Mouse (Mus musculus) bone marrow, adult 2 months (tissue): Measurements from ENCODE around the gene Stard3. TPM values are rescaled to one million over a fixed set of nuclear protein-coding genes. Genes with fewer than 3 reads are reported as not detected.

ENCODE experiments used
- H3K27ac ChIP-seq: fragments of 200-500 bp; 2 replicates; pipeline ENCODE4 v1.5.1; 2012; ENCODE audit warnings: low read depth, mild to moderate bottlenecking, control low read depth, inconsistent platforms, low read length; ENCODE audit not compliant: control insufficient read depth, poor library complexity, insufficient read depth
- H3K4me1 ChIP-seq: fragments of 200-500 bp; 2 replicates; pipeline ENCODE4 v1.6.1; 2011; ENCODE audit warnings: low read length; ENCODE audit not compliant: control insufficient read depth, insufficient read depth
- H3K4me3 ChIP-seq: fragments of 200-500 bp; replicated peaks from 2 replicates; pipeline ENCODE3; 2011; ENCODE audit warnings: mild to moderate bottlenecking, low read depth, low read length, control low read depth; ENCODE audit not compliant: control insufficient read depth
- CTCF ChIP-seq: fragments of 200-500 bp; IDR thresholded peaks from 2 replicates; pipeline ENCODE4 v1.5.1; 2011; ENCODE audit warnings: low read length, control low read depth; ENCODE audit not compliant: control insufficient read depth, insufficient read depth
- POLR2A ChIP-seq: fragments of 200-500 bp; IDR thresholded peaks from 2 replicates; pipeline ENCODE4 v1.6.1; 2011; ENCODE audit warnings: low read depth, mild to moderate bottlenecking, control low read depth, low read length, borderline replicate concordance; ENCODE audit not compliant: control insufficient read depth
- WGBS: fragments of 180-500 bp; shearing (Covaris S2); methylation state at CpG from one replicate; pipeline ENCODE4 v1.1.7; 2018; 5-methylcytosine and 5-hydroxymethylcytosine counted together
- polyA plus RNA-seq: library from polyadenylated mRNA; stranded (reverse); fragments of >200 nt; gene quantifications from 2 replicates; pipeline ENCODE4 v1.2.4, GENCODE M21; 2011; ENCODE audit warnings: low replicate concordance; ENCODE audit not compliant: missing spikeins, insufficient read depth, insufficient read length

The Stard3 gene
- polyA plus RNA-seq, 1 experiment, result 32.3 TPM

DNA sequence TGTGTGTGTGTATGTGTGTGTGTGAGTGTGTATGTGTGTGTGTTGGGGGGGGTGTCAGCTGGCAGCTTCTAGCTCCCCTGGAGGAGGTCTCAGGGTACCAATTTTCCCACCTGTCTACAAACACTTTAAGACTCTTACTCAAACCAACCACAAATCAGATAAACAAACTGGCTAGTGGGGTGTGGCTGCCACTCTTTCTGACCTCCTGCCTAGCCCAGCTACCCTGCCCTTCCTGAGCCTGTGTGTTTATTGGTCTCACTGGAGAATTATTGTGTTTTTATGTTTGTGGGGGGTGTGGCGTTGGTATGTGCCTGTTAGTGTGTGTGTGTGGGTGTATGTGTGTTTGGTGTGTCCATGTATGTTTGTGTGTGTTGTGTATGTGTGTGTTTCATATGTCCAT, 58.9 kb downstream of the Stard3 start:
- no peak overlapping the region for H3K4me3 ChIP-seq
- no peak overlapping the region for H3K27ac ChIP-seq
- no peaks in the 10 kb centered on the region for H3K4me1 ChIP-seq
- WGBS, result 47% methylated on average over 1 of the region's 1 CpGs
- TF ChIP-seq CTCF, result no peak
- TF ChIP-seq POLR2A, result no peak

DNA sequence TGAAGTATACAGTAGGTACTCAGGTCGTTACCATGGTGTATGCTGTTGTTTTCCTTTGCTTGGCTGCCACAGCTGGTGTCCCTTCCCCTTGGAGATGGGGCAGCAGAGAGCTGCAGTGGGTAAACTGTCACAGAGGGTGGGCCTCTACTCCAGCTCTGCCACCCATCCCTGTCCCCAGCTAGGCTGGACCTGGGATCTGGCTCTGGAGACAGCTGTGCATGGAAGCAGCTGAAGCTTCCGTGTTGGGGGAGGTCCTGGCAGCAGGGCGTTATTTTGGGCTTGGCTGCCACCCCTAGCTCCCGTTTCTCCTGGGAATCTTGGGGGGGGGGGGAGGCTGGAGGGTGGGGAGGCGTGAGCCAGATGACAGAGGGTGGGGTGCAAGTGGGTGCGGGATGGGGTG, 60.1 kb downstream of the Stard3 start:
- WGBS, result 68% methylated on average over 6 of the region's 6 CpGs
- H3K4me1 ChIP-seq, result no peaks in the 10 kb centered on the region

DNA sequence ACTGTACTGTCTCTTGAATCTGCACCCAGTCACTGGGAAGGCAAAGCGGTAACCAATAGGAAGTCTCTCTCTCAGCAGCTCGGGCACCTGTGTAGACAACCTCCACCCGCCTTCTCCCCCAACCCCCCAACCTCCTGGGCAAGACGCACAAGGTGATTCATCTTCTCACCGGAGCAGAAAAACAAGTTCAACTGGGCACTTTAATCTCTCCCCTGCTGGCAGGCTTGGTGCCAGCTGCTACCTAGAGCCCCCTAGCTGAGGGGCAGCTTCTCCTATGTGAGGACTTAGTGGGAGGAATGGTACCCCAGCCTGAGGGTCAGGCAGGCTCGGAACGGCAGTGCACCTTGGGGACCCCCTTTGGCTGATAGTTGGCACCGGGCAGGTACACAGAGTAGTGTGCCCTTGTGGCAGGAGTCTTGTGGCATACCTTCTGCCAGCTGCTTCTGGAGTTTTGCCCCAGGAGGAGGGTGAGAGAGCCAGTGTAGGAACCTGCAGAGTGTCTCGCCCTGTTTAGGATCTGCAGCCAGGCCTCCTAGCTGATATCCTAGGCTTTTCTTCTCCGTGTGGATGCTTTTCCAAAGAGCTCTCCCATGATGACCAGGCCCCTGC, 60.9 kb downstream of the Stard3 start:
- no peaks in the 10 kb centered on the region for H3K4me1 ChIP-seq
- 76% methylated on average over 10 of the region's 10 CpGs for WGBS
- no peak overlapping the region for H3K27ac ChIP-seq
- TF ChIP-seq CTCF (no peak), POLR2A (no peak)
- H3K4me3 ChIP-seq, result no peak overlapping the region

More for the DNA sequence above, 60.1 kb downstream of the Stard3 start:
- no peak overlapping the region for H3K27ac ChIP-seq
- no peak for TF ChIP-seq POLR2A
- TF ChIP-seq CTCF, result no peak
- no peak overlapping the region for H3K4me3 ChIP-seq

DNA sequence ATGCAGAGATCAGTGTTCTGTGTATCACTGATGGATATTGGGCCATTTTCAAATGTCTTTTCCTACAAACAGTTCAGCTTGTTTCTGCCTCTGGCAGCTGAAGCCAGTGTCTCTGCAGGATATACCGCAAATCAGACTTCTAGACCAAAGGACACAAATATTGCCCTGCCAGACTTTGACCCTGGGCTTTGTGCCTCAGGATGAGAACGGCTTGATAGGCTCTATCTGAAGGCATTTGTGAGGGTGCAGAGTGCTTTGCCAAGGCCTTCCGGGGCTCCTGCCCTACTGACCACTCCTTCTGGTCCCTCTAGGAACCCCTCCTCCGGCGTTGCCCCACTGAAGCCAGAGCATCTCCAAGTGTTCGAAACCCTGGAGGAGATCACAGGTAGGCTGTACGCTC, 68.4 kb downstream of the Stard3 start:
- no peak overlapping the region for H3K27ac ChIP-seq
- TF ChIP-seq CTCF (no peak), POLR2A (no peak)
- 80% methylated on average over 7 of the region's 7 CpGs for WGBS
- H3K4me3 ChIP-seq, result no peak overlapping the region
- no peaks in the 10 kb centered on the region for H3K4me1 ChIP-seq

DNA sequence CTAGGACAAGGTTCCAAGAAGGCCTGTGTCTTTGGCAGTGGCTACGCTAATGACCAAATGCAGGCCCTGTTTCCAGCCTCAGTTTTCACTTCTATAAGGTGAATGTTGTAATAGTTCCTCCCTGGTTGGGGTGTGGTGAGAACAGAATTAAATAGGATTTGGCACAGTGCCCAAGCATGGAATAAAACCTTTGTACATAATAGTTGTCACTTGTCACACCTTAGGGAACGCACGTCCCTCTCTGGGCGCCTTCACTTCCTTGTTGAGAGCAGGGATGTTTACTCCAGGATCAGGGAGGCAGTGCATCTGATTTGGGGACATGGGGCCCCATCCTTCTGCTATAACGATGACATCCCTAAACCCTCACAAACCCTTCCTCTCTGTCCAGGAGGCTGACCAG, 70.3 kb downstream of the Stard3 start:
- Histone ChIP-seq H3K27ac (no peak overlapping the region), H3K4me3 (no peak overlapping the region), H3K4me1 (no peaks in the 10 kb centered on the region)
- TF ChIP-seq POLR2A (no peak), CTCF (no peak)
- 74% methylated on average over 5 of the region's 5 CpGs for WGBS

Other genes starting within 250 kb of the Stard3 start
- gene Fbxl20, start 208.0 kb upstream of the Stard3 start, polyA plus RNA-seq, result 7.8 and 10.1 TPM in 2 replicates
- gene Med1, start 165.1 kb upstream of the Stard3 start, polyA plus RNA-seq, result 12.3 and 20.8 TPM in 2 replicates
- gene Cdk12, start 155.3 kb upstream of the Stard3 start, polyA plus RNA-seq, result 22.0 and 34.8 TPM in 2 replicates
- gene Neurod2, start 28.7 kb upstream of the Stard3 start, polyA plus RNA-seq, result not detected in 2 replicates
- not detected in 2 replicates for gene Ppp1r1b, start 10.0 kb upstream of the Stard3 start, polyA plus RNA-seq
- gene Tcap, start 25.4 kb downstream of the Stard3 start, polyA plus RNA-seq, result 6.5 and 15.6 TPM in 2 replicates
- gene Pnmt, start 28.1 kb downstream of the Stard3 start, polyA plus RNA-seq, result not detected in 2 replicates
- 2.4 and 2.7 TPM in 2 replicates for gene Pgap3, start 42.1 kb downstream of the Stard3 start, polyA plus RNA-seq
- 0.97 and 2.4 TPM in 2 replicates for gene Erbb2, start 54.1 kb downstream of the Stard3 start, polyA plus RNA-seq
- gene Mien1, start 80.6 kb downstream of the Stard3 start, polyA plus RNA-seq, result 25.3 and 33.9 TPM in 2 replicates
- 0.85 TPM in 1 of 2 replicates, not detected in the other for gene Grb7, start 88.0 kb downstream of the Stard3 start, polyA plus RNA-seq
- 13.3 and 41.7 TPM in 2 replicates for gene Ikzf3, start 187.7 kb downstream of the Stard3 start, polyA plus RNA-seq
- gene Zpbp2, start 192.7 kb downstream of the Stard3 start, polyA plus RNA-seq, result 2.2 and 6.5 TPM in 2 replicates
- 41.1 and 41.2 TPM in 2 replicates for gene Ormdl3, start 229.0 kb downstream of the Stard3 start, polyA plus RNA-seq
- not detected in 2 replicates for gene Lrrc3c, start 239.9 kb downstream of the Stard3 start, polyA plus RNA-seq